Mouse (Mus musculus): Measurements from ENCODE around the gene Dll4. TPM values are rescaled to one million over a fixed set of nuclear protein-coding genes. Genes with fewer than 3 reads are reported as not detected.

Dll4 gene
- total and polyA plus RNA-seq, 3 experiments, result 0.18 TPM; not detected in 2

GRCm38 (mm10) chr2:119304798-119305208 lies 20.8 kb upstream of the Dll4 start:
- peaks cover 0 to 12% of the 10 kb centered on the region in 2 experiments; a peak in 2 of 4 replicates for H3K36me3 ChIP-seq (ENCODE audit: control insufficient read depth in 1 of 2, insufficient read depth in 2 of 2, low read length in 2 of 2)
- no peak overlapping the region for H3K27ac ChIP-seq (ENCODE audit: control insufficient read depth, low read depth, low read length)
- no peak for DNase-seq (ENCODE audit: low read depth, low spot score)
- no peaks in the 10 kb centered on the region for H3K79me2 ChIP-seq (ENCODE audit: control insufficient read depth, insufficient read depth, low read length, poor library complexity)
- TF ChIP-seq GABPA (IDR thresholded peaks at IDR 0.05; ENCODE audit: low read depth, low read length), result no peak
- TF ChIP-seq CTCF (IDR thresholded peaks at IDR 0.05 in 2 of 3, conservative IDR thresholded peaks at IDR 0.05 in 1 of 3; ENCODE audit: control insufficient read depth in 1 of 3, insufficient read depth in 1 of 3, low read depth in 2 of 3, low read length in 3 of 3, poor library complexity in 1 of 3, severe bottlenecking in 1 of 3), result no peak
- TF ChIP-seq MYB (IDR thresholded peaks at IDR 0.05; ENCODE audit: low read depth, low read length), result no peak
- no peak for TF ChIP-seq NELFE (IDR thresholded peaks at IDR 0.05; ENCODE audit: low read depth, low read length)
- no peak overlapping the region for H3K9ac ChIP-seq (ENCODE audit: control insufficient read depth, low read depth, low read length, poor library complexity, severe bottlenecking)
- H3K27me3 ChIP-seq (ENCODE audit: control insufficient read depth in 1 of 2, insufficient read depth in 2 of 2, low read length in 2 of 2), result no peaks in the 10 kb centered on the region
- no peaks in the 10 kb centered on the region for H3K9me3 ChIP-seq (replicated peaks; ENCODE audit: insufficient read depth, low read length)
- no peak overlapping the region for H3K4me3 ChIP-seq (ENCODE audit: control insufficient read depth in 1 of 2, insufficient read depth in 1 of 2, low read depth in 2 of 2, low read length in 2 of 2)
- peaks cover under 1 to 19% of the 10 kb centered on the region in 2 experiments; a peak in 3 of 4 replicates for H3K4me1 ChIP-seq (ENCODE audit: control insufficient read depth in 1 of 2, insufficient read depth in 2 of 2, low read length in 2 of 2)

DNA sequence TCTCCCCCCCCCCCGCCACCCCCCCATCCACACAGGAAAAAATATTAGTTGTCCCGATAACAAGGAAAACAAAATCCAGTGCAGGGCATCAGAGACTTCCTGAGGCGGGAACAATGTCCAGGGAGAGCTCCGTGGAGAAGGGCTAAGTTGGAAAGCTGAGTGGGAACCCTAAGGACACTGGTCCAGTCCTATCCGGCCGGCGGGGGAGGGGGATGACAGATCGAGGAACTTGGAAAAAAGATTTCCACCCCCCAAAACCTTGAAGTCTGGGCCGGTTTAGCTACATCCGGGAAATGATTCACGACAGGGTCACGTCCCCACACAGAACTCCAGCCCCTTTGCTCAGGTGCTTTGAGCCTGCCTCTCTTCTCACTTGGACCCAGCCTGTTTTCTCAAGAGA lies 14.0 kb upstream of the Dll4 start:
- no peak overlapping the region for H3K9ac ChIP-seq (ENCODE audit: control insufficient read depth, low read depth, low read length, poor library complexity, severe bottlenecking)
- no peaks in the 10 kb centered on the region for H3K4me1 ChIP-seq (ENCODE audit: control insufficient read depth in 1 of 2, insufficient read depth in 2 of 2, low read length in 2 of 2)
- no peaks in the 10 kb centered on the region for H3K9me3 ChIP-seq (replicated peaks; ENCODE audit: insufficient read depth, low read length)
- TF ChIP-seq MAFK (IDR thresholded peaks at IDR 0.05; ENCODE audit: borderline replicate concordance, low read depth, low read length), result no peak
- DNase-seq (ENCODE audit: low read depth, low spot score), result no peak
- no peak overlapping the region for H3K27ac ChIP-seq (ENCODE audit: control insufficient read depth, low read depth, low read length)
- H3K36me3 ChIP-seq (ENCODE audit: control insufficient read depth in 1 of 2, insufficient read depth in 2 of 2, low read length in 2 of 2), result no peaks in the 10 kb centered on the region
- H3K4me3 ChIP-seq (ENCODE audit: control insufficient read depth in 1 of 2, insufficient read depth in 1 of 2, low read depth in 2 of 2, low read length in 2 of 2), result no peak overlapping the region
- no peaks in the 10 kb centered on the region for H3K27me3 ChIP-seq (ENCODE audit: control insufficient read depth in 1 of 2, insufficient read depth in 2 of 2, low read length in 2 of 2)
- H3K79me2 ChIP-seq (ENCODE audit: control insufficient read depth, insufficient read depth, low read length, poor library complexity), result no peaks in the 10 kb centered on the region

GRCm38 (mm10) chr2:119312380-119312958 lies 13.1 kb upstream of the Dll4 start:
- Histone ChIP-seq H3K9me3 (replicated peaks; ENCODE audit: insufficient read depth, low read length) (no peaks in the 10 kb centered on the region), H3K4me3 (ENCODE audit: control insufficient read depth in 1 of 2, insufficient read depth in 1 of 2, low read depth in 2 of 2, low read length in 2 of 2) (no peak overlapping the region), H3K27ac (ENCODE audit: control insufficient read depth, low read depth, low read length) (no peak overlapping the region), H3K79me2 (ENCODE audit: control insufficient read depth, insufficient read depth, low read length, poor library complexity) (no peaks in the 10 kb centered on the region), H3K9ac (ENCODE audit: control insufficient read depth, low read depth, low read length, poor library complexity, severe bottlenecking) (no peak overlapping the region), H3K27me3 (ENCODE audit: control insufficient read depth in 1 of 2, insufficient read depth in 2 of 2, low read length in 2 of 2) (no peaks in the 10 kb centered on the region), H3K4me1 (ENCODE audit: control insufficient read depth in 1 of 2, insufficient read depth in 2 of 2, low read length in 2 of 2) (no peaks in the 10 kb centered on the region), H3K36me3 (ENCODE audit: control insufficient read depth in 1 of 2, insufficient read depth in 2 of 2, low read length in 2 of 2) (no peaks in the 10 kb centered on the region)
- no peak for DNase-seq (ENCODE audit: low read depth, low spot score)
- TF ChIP-seq NRF1 (IDR thresholded peaks at IDR 0.05; ENCODE audit: insufficient read depth, low read depth, low read length, poor library complexity, severe bottlenecking), result no peak
- no peak for TF ChIP-seq POLR2A (IDR thresholded peaks at IDR 0.05; ENCODE audit: control insufficient read depth in 1 of 2, insufficient read depth in 1 of 2, low read depth in 1 of 2, low read length in 2 of 2, poor library complexity in 1 of 2)

Measured in MEL (cell line).